Mouse (Mus musculus): ENCODE data around the gene Fbxw7.

The Fbxw7 gene

GRCm38 (mm10) chr3:84951698-84952097 lies 136.6 kb downstream of the Fbxw7 start:
- no peak for DNase-seq (ENCODE audit: low spot score)

DNA sequence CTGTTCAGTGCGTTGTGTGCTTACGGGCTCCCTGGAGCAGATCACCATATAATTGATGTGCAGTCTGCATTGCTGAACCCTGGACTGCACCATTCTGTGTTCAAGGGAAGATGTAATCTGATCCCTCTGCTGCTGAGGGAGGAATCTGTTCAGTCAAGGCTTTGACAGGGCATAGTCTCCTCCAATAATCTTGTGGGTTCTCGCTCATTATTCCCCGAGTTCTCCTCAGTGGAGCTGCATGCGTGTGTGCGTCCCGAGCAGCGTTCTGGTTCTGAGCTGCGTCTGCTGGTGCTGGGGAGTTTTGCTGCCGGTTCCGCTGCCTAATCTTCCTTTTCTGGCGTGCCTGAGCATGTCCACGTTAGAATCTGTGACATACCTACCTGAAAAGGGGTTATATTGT lies 137.1 kb downstream of the Fbxw7 start:
- DNase-seq (ENCODE audit: low spot score) = peak; percentile 94

DNA sequence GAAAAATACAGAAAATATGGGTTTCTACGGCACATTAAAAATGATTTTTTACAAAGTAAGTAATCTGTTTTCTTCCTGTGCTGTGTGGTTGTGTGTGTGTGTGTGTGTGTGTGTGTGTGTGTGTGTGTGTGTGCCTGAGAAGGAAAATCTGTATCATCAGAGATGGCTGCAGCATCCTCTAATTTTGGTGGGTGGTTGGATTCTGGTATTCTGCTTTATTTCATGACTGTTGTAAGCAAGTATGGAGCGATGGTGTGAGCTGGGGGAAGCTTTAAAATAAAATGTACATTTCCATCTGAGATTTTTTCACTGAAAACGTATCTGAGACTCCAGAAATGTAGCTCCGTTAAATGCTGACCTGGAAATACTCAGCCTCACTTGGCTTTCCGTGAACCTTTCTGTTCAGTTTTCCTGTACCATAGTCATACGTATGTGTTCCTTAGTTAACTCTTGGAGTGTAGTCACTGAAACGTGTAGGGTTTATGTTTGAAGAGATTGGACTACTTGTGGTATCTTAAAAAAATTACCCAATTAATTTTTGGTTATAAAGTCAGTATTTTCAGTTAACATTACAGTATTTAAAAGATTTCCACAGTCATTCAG lies 137.6 kb downstream of the Fbxw7 start:
- no peak for DNase-seq (ENCODE audit: low spot score)

DNA sequence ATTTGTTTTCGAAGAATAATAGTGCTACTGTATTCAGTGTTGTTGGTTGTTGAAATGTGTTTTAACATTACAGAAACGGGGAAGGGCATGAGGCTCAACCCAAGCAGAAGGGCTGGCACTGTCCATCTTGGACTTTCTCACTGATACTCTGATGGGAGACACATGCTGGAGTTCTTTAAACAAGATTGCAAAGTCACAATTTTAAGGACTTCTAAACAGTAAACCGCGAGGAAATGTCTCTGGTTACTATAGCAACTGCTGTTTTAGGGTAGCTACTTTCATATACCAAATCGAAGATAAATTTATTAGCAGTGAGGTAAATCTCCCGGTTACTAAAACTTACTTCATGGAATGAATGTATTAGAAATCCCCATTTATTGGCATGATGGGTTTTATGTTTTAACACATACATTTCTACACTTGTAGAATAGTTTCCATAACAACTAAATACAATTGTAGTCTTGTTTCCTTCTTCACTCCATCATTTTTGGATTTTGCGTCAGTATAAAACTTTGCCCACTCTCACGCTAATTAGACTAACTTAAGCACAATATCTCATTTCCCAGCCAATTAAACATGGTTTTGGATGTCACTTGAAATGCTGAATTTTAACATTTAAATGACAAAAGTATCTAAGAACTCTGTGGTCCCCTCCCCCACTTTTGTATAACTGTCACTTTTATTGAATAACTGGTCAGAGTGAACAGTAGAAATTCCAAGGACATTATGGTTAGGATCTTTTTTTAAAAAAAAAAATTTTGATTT lies 140.1 kb downstream of the Fbxw7 start:
- DNase-seq (ENCODE audit: low spot score) = no peak

GRCm38 (mm10) chr3:84955857-84956256 lies 140.8 kb downstream of the Fbxw7 start:
- DNase-seq (ENCODE audit: low spot score) = no peak

GRCm38 (mm10) chr3:84965156-84965555 lies 150.1 kb downstream of the Fbxw7 start:
- no peak for DNase-seq (ENCODE audit: low spot score)

DNA sequence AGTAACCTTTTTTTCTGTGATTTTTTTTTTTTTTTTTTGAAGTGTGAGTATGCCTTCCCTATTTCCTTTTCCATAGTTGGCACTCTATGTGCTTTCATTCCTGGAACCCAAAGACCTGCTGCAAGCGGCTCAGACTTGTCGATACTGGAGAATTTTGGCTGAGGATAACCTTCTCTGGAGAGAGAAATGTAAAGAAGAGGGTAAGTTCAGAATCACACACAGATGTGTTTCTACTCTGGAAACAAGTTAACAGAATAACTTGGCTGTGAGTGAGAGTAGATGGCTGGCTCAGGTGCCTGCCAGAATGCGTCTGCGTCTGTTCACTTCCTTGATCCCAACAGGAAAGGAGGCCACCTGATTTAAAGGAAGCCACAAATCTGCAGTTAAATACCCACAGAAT lies 152.3 kb downstream of the Fbxw7 start:
- no peak for DNase-seq (ENCODE audit: low spot score)

GRCm38 (mm10) chr3:84971561-84971960 lies 156.5 kb downstream of the Fbxw7 start:
- no peak for DNase-seq (ENCODE audit: low spot score)

DNA sequence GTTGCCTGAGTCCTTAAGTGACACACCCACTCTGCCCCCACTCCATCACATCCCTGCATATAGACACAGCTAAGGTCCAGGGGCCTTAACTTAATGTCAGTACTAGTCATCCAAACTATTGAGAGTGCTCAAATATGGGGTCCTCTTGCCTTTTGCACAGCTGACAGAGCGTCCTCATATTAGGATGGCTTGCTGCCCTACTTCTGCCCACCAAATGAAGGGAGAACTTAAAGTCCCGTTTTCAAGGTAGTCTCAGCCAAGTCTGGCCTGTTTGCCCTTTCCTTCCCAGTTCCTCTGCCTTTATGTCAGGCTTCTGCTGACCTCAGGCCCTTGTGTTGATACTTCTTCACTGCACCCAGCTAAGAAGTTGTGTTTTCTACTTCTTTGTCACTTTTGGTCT lies 157.8 kb downstream of the Fbxw7 start:
- no peak for DNase-seq (ENCODE audit: low spot score)

DNA sequence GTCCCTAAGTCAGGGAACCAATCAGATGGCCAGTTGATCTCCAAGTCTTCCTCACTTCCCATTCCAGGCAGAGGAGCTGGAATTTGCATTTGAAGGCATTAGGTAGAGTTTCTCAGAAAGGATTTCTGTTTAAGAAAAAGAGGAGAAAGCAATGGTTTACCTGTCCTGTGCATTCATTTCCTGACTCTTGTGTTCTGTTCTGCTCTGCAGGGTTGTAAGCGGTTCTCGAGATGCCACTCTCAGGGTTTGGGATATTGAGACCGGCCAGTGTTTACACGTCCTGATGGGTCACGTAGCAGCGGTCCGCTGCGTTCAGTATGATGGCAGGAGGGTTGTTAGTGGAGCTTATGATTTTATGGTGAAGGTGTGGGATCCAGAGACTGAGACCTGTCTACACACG lies 159.1 kb downstream of the Fbxw7 start:
- DNase-seq (ENCODE audit: low spot score) = no peak

DNA sequence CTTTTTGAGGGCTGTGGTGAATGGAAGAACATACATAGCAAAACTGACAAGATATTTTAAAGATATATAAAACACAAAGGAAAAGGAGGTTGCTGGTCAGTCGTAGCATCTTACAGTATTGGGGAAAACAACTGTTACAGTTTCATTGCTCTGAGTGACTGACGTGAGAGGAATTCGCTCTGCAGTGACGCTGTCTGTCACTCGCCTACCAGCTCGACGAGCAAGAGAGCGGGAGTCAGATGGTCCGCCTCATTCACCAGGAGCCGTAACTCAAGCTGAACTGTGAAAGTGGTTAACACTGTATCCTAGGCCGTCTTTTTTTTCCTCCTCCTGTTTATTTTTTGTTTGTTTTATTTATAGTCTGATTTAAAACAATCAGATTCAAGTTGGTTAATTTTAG lies 163.6 kb downstream of the Fbxw7 start:
- DNase-seq (ENCODE audit: low spot score) = no peak

DNA sequence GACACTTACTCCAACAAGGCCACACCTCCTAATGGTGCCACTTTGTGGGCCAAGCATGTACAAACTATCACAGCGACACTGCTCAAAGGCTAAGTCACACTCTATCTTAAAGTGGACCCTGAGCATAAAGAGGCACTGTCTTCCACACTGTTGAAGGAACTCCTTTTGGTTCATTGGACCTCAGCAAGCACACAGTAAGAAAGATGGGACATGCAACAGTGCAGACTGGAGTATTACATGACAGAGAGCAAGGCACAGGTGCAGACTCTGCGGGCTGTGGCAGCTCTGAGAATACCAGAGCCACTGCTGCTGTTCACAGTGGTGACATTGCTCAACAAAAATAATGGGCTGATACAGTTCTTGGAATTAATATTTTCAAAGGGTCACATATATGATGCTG lies 165.1 kb downstream of the Fbxw7 start:
- DNase-seq (ENCODE audit: low spot score) = no peak

- DNase-seq (ENCODE audit: low spot score) = no peak
Observed at GRCm38 (mm10) chr3:84982688-84983087, 167.6 kb downstream of the Fbxw7 start.

DNA sequence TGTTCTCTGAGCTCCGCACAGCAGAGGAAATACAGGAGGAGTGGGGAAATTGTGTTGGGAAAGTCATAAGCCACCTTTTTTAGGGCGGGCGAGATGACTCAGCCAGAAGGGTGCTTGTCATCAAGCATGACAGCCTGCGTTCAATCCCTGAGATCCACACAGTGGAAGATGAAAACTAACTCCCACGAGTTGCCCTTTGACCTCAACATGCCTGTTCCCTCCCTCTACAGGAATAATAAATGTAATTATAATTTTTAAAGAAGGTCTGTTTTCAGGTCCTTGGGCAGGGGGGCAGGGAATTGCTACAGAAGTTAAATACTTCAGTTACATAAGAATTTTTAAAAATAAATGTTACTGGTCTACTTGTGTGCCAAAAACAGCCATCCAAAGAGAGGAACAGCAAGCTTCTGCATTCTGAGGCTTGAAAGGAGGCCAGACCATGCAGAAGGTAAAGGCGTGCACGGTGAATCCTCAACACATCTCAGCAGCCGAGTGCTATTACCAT lies 170.1 kb downstream of the Fbxw7 start:
- no peak for DNase-seq (ENCODE audit: low spot score)

- no peak for DNase-seq (ENCODE audit: low spot score)
Observed at GRCm38 (mm10) chr3:84988880-84989279, 173.8 kb downstream of the Fbxw7 start.

GRCm38 (mm10) chr3:85005257-85005656 lies 190.2 kb downstream of the Fbxw7 start:
- no peak for DNase-seq (ENCODE audit: low spot score)

- DNase-seq (ENCODE audit: low spot score) = no peak
Observed at GRCm38 (mm10) chr3:85012889-85013288, 197.8 kb downstream of the Fbxw7 start.

DNA sequence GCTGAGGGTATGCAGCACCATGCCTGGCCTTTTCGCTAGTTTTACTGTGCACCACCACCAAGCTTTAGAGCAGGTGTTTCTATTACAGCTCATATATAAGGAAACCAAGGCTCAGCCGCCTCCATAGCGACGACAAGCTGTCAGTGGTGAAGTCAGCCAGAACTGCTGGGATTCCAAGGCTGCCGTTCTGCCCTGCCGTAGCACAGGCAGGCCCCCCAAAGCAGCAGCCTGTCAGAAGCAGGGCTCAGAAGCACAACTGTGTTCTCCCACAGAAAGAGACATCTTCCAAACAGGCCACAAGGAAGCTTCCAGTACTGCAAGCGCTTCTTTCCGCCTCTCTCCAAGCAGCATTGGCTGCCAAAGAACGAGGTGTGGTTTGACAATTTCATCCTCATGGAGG lies 200.6 kb downstream of the Fbxw7 start:
- DNase-seq (ENCODE audit: low spot score) = peak; percentile 5

DNA sequence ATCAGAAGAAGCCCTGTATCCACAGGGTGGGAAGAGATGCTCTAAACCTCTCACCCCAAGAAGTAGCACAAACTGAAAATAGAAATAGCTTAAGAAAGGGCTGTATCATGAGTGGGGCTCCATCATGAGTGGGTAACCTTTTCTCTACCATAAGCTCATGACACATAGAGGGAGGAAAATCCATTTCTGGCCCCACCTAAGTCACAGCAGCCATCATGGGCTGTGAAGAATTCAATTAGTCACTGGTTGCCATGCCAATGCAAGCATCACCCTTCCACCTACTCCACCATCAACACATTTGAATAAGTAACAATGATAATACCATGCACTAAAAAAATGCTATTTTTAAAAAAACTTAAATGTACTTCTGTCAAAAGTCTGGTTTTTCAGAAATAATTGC lies 205.1 kb downstream of the Fbxw7 start:
- DNase-seq (ENCODE audit: low spot score) = no peak

- DNase-seq (ENCODE audit: low spot score) = no peak
Observed at GRCm38 (mm10) chr3:85021816-85022215, 206.7 kb downstream of the Fbxw7 start.

DNA sequence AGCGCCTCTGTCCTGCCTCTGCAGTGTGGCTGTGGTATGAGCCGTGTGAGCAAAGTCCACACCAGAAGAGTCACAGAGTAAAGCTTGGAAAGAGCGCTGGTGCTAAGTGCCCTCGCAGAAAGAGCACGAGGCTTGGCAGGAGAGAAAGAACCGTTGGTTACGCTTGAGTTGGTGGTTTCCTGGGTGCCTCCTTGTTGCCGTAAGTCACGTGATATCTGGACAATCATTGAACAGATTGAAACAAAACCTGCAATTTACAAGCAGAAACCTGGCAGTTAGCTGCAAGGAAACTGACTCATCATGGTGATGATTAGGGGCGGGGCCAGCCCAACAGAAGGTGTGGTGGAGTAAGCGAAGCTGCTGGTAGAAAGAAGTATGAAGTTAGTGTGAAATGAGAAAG lies 207.7 kb downstream of the Fbxw7 start:
- no peak for DNase-seq (ENCODE audit: low spot score)

DNA sequence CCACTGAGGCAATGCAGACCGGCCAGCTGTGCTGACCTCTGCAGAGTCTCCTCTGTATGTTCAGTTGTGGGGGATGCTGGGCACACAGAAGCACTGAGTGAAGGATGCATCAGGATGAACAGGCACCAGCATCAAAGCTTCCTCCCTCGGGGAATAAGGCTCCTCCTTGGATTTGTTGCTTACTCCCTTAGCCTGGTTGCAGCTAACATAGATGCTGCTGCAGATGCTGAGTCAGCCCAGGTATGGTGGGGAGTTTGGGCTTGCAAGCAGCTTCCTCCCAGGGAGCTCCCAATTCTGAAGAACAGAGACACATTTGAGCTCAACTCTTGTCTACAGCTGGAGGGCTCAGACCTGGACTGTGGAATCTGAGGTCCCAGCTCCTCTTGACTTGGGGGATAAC lies 209.2 kb downstream of the Fbxw7 start:
- DNase-seq (ENCODE audit: low spot score) = no peak

DNA sequence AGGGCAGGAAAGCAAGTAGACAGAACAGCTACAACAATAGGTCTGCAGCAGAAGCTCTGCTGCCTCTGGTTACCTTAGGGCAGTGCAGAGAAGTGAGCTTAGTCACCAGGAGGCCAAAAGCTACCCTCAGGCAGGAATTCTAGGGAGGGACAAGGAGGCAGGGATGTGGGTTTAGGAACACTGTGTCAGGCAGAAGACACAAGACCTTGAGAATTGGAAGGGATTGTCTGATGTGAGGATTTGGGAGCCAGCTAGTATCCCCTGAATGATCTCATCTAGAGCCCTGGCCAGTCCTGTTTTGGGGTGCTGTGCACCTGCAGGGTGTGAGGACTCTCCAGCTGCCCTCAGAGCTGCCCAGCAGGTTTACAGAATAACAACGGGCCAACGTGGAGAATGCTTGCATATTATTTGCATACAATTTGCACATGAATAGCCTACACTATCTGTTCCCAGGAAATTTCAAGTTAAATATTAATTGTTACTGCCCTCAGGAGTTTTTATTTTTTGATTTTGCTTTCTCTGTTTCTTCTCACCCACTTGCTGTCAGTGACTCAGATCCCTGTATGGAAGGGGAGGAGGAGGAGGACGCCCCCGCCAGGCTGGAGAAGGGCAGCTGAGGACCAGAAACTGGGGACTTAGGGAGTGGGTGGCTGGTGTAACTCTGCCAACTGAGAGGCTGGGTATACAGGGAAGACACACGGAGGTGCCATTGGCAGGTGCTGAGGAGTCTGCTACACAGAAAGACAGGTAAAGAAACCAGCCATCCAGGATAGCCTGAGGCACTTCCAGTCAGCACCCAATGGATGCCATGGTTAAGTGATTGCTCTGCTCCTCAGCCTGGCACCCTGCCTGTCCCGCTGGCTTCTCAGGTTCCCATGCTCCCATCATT lies 210.0 kb downstream of the Fbxw7 start:
- DNase-seq (ENCODE audit: low spot score) = no peak
